24 mouse cellular contexts compared by ENCODE assay signal in the genomic region with DNA sequence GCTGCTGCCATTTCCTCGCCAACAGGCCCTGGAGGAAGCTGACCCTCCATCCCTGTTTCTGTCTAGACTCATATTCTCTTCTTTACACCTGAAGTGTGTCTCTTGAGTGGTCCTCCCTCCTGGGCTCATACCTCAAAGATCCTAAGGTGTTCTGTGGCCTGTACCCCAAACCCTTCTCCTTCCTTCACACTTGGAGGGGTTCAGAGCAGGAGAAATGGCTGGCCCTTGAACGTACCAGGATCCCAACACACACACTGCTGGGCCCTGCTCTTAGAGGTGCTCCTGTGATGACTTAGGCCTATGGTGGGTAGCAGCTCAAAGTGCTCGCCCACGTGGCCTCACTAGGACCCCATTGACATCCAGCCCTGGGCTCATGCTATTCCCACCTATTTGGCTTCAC. TPM values are rescaled to one million over a fixed set of nuclear protein-coding genes. Genes with fewer than 3 reads are reported as not detected.
"Had no signal": no experiment of that assay in that cellular context is flagged by ENCODE, and none has a peak within 500 bp of the region (broad histone marks: within the 10 kb centered on the region; RNA-seq: fewer than 3 reads in every experiment).

No protein-coding gene starts in this region.

- H3K27me3 ChIP-seq: intestine, embryonic 15.5 days; limb, embryonic 13.5 days; liver, embryonic 12.5 days; liver, embryonic 15.5 days; lung, embryonic 15.5 days; neural tube, embryonic 13.5 days had no signal

- H3K4me2 ChIP-seq: intestine, embryonic 15.5 days; limb, embryonic 13.5 days; liver, embryonic 12.5 days; liver, embryonic 15.5 days; lung, embryonic 15.5 days; midbrain, embryonic 11.5 days; neural tube, embryonic 13.5 days had no signal

- ATAC-seq: intestine, embryonic 15.5 days; liver, embryonic 12.5 days had no signal

- H3K27ac ChIP-seq: intestine, embryonic 15.5 days; limb, embryonic 13.5 days; liver, embryonic 12.5 days; liver, embryonic 15.5 days; lung, embryonic 15.5 days; neural tube, embryonic 13.5 days; stomach, postnatal 0 days had no signal

- H3K9ac ChIP-seq: intestine, embryonic 15.5 days; limb, embryonic 13.5 days; liver, embryonic 12.5 days; liver, embryonic 15.5 days; lung, embryonic 15.5 days; neural tube, embryonic 13.5 days had no signal

- DNase-seq: kidney, adult 18-20 months; kidney, adult 9 months; kidney, postnatal 14 days; kidney, postnatal 4 days; left cerebral cortex, postnatal 4 days; liver; lung, adult 18-20 months; lung, postnatal 10 days; lung, postnatal 36 days; midbrain, embryonic 14.5 days; retina, postnatal 1 day; right cerebral cortex, postnatal 25 days; thymus, adult 2 months; thymus, postnatal 25 days had no signal

- H3K4me1 ChIP-seq: intestine, embryonic 15.5 days; limb, embryonic 13.5 days; liver, embryonic 12.5 days; liver, embryonic 15.5 days; lung, embryonic 15.5 days; megakaryocyte, embryonic 14.5 days; neural tube, embryonic 13.5 days had no signal

- H3K36me3 ChIP-seq: intestine, embryonic 15.5 days; liver, embryonic 12.5 days; liver, embryonic 15.5 days; lung, embryonic 15.5 days had no signal

- H3K4me3 ChIP-seq: intestine, embryonic 15.5 days; limb, embryonic 13.5 days; liver, embryonic 12.5 days; liver, embryonic 15.5 days; lung, embryonic 15.5 days; megakaryocyte, embryonic 14.5 days; neural tube, embryonic 13.5 days had no signal

- H3K9me3 ChIP-seq: intestine, embryonic 15.5 days; limb, embryonic 13.5 days; liver, embryonic 12.5 days; liver, embryonic 15.5 days; lung, embryonic 15.5 days; megakaryocyte, embryonic 14.5 days; neural tube, embryonic 13.5 days had no signal

RNA-seq across cellular contexts. Expression of gene Col6a1, which starts 39.0 kb away (rescaled TPM):
- total RNA-seq: neutrophil, adult 5-6 weeks had no signal
